Mouse (Mus musculus): Measurements from ENCODE around the gene Cyp2ab1. TPM values are rescaled to one million over a fixed set of nuclear protein-coding genes. Genes with fewer than 3 reads are reported as not detected.

Gene Cyp2ab1
- total RNA-seq, 1 experiment from 2014 or later, result 0.70 TPM

GRCm38 (mm10) chr16:20271339-20271738 lies 53.9 kb downstream of the Cyp2ab1 start:
- no peak for DNase-seq

GRCm38 (mm10) chr16:20265089-20265488 lies 60.1 kb downstream of the Cyp2ab1 start:
- no peak for DNase-seq

Other genes starting within 250 kb of the Cyp2ab1 start
- gene Klhl24, start 227.9 kb downstream of the Cyp2ab1 start, total RNA-seq (2021), result 70.5 and 85.4 TPM in 2 replicates
- gene Yeats2, start 184.3 kb downstream of the Cyp2ab1 start, total RNA-seq (2021), result 32.2 and 40.0 TPM in 2 replicates
- gene Map6d1, start 84.0 kb downstream of the Cyp2ab1 start, total RNA-seq (2021), result 3.2 and 4.9 TPM in 2 replicates
- 122 and 147 TPM in 2 replicates for gene Parl, start 23.0 kb downstream of the Cyp2ab1 start, total RNA-seq (2021)
- 48.2 and 50.7 TPM in 2 replicates for gene Abcc5, start 101.0 kb upstream of the Cyp2ab1 start, total RNA-seq (2021)
- gene Eif2b5, start 173.4 kb upstream of the Cyp2ab1 start, total RNA-seq (2021), result 61.6 and 62.7 TPM in 2 replicates
- 43.3 and 43.8 TPM in 2 replicates for gene Dvl3, start 191.6 kb upstream of the Cyp2ab1 start, total RNA-seq (2021)
- gene Ap2m1, start 210.1 kb upstream of the Cyp2ab1 start, total RNA-seq (2021), result 292 and 316 TPM in 2 replicates
- gene Abcf3, start 223.2 kb upstream of the Cyp2ab1 start, total RNA-seq (2021), result 73.4 and 77.8 TPM in 2 replicates